Comparison of ENCODE assay signal across 9 mouse cellular contexts in genomic region chr6:84018906-84019550, GRCm38 (mm10). TPM values are rescaled to one million over a fixed set of nuclear protein-coding genes. Genes with fewer than 3 reads are reported as not detected.
DNase-seq lines count a peak whose midpoint lies in the region; ATAC-seq lines count a peak whose summit lies in the region.
"Had no signal": no experiment of that assay in that cellular context is flagged by ENCODE, and none has a peak within 500 bp of the region (broad histone marks: within the 10 kb centered on the region; RNA-seq: fewer than 3 reads in every experiment).

No protein-coding gene starts in this region.

- intact Hi-C loops in heart, postnatal 25 days (cut with DNase I) = loop anchor here (1.0 kb wide), 1 partner anchor 41 kb away; no protein-coding TSS in a partner anchor

- peak overlapping the region; percentile 33 for H3K4me3 ChIP-seq in forebrain, embryonic 13.5 days
- peak overlapping the region; percentile 49 for H3K4me3 ChIP-seq in limb, embryonic 10.5 days
- H3K4me3 ChIP-seq in midbrain, embryonic 11.5 days (ENCODE audit: low read depth, low read length) = peak overlapping the region; percentile 19

- H3K9me3 ChIP-seq in forebrain, embryonic 13.5 days (replicated peaks) = no peaks in the 10 kb centered on the region
- no peaks in the 10 kb centered on the region for H3K9me3 ChIP-seq in limb, embryonic 10.5 days (replicated peaks)
- H3K9me3 ChIP-seq in midbrain, embryonic 11.5 days (ENCODE audit: control insufficient read depth, low read length) = no peaks in the 10 kb centered on the region
- H3K9me3 ChIP-seq: G1E had no signal

- DNase-seq in right cerebral cortex, postnatal 10 days (ENCODE audit: low spot score in 2 of 2) = peak; percentile 33 to 42
- DNase-seq in right cerebral cortex, postnatal 36 days (ENCODE audit: low spot score in 2 of 2) = no peak
- peak; percentile 58 for DNase-seq in heart, postnatal 25 days (ENCODE audit: low spot score)
- peak; percentile 75 for DNase-seq in limb, embryonic 10.5 days (ENCODE audit: low spot score)
- DNase-seq in midbrain, embryonic 11.5 days (ENCODE audit: low spot score, missing footprints) = peak; percentile 92
- DNase-seq in testis, postnatal 14 days (ENCODE audit: low spot score) = peak; percentile 27
- DNase-seq in natural killer cell, adult 2 months (ENCODE audit: low spot score in 2 of 2) = no peak

- H3K36me3 ChIP-seq in forebrain, embryonic 13.5 days (ENCODE audit: poor library complexity, severe bottlenecking) = no peaks in the 10 kb centered on the region
- no peaks in the 10 kb centered on the region for H3K36me3 ChIP-seq in limb, embryonic 10.5 days
- H3K36me3 ChIP-seq in midbrain, embryonic 11.5 days (ENCODE audit: control insufficient read depth, insufficient read depth, low read length) = no peaks in the 10 kb centered on the region
- H3K36me3 ChIP-seq: G1E had no signal

- H3K27ac ChIP-seq in forebrain, embryonic 13.5 days = no peak overlapping the region
- H3K27ac ChIP-seq in limb, embryonic 10.5 days = peak overlapping the region; percentile 27; the same call in 1 of the 2 replicates
- H3K27ac ChIP-seq in midbrain, embryonic 11.5 days (ENCODE audit: low read depth, low read length) = no peak overlapping the region

- 4% methylated on average over 28 of the region's 28 CpGs for WGBS in forebrain, embryonic 13.5 days
- WGBS in limb, embryonic 10.5 days = 6% methylated on average over 28 of the region's 28 CpGs
- WGBS in midbrain, embryonic 11.5 days = 5% methylated on average over 28 of the region's 28 CpGs

- no peak for ATAC-seq in forebrain, embryonic 13.5 days
- ATAC-seq in midbrain, embryonic 11.5 days (ENCODE audit: low FRiP score) = no peak

- peaks cover 27% of the 10 kb centered on the region for H3K27me3 ChIP-seq in forebrain, embryonic 13.5 days
- peaks cover 45% of the 10 kb centered on the region for H3K27me3 ChIP-seq in limb, embryonic 10.5 days (ENCODE audit: low read depth, poor library complexity, severe bottlenecking)
- peaks cover 10% of the 10 kb centered on the region for H3K27me3 ChIP-seq in midbrain, embryonic 11.5 days (ENCODE audit: control insufficient read depth, insufficient read depth, low read length)

- peak overlapping the region; percentile 67 for H3K4me2 ChIP-seq in forebrain, embryonic 13.5 days
- H3K4me2 ChIP-seq in midbrain, embryonic 11.5 days = peak overlapping the region; percentile 55

- peak overlapping the region; percentile 54 for H3K9ac ChIP-seq in forebrain, embryonic 13.5 days
- H3K9ac ChIP-seq in midbrain, embryonic 11.5 days (ENCODE audit: low read length) = peak overlapping the region; percentile 34; the same call in 1 of the 2 replicates

- H3K4me1 ChIP-seq in forebrain, embryonic 13.5 days = peaks cover 8% of the 10 kb centered on the region
- peaks cover 11% of the 10 kb centered on the region for H3K4me1 ChIP-seq in limb, embryonic 10.5 days
- H3K4me1 ChIP-seq in midbrain, embryonic 11.5 days (ENCODE audit: control insufficient read depth, insufficient read depth, low read length) = no peaks in the 10 kb centered on the region

RNA-seq across cellular contexts. Expression of gene Dysf, which starts 10.6 kb away (rescaled TPM):
- polyA plus RNA-seq in forebrain, embryonic 13.5 days (2015; fragmentation: Nextera tagmentation; extraction: Ambion mirVana) = 1.3 and 2.1 TPM in 2 replicates
- 100 to 1,000 TPM; 111 to 119 TPM for total RNA-seq in heart, postnatal 25 days (2021)
- polyA plus RNA-seq in limb, embryonic 10.5 days (2016; fragmentation: Nextera tagmentation; extraction: Ambion mirVana) = 11.1 and 14.6 TPM in 2 replicates
- polyA plus RNA-seq in midbrain, embryonic 11.5 days (2014; fragmentation: Nextera tagmentation; extraction: Ambion mirVana) = 2.0 and 2.4 TPM in 2 replicates
- polyA plus RNA-seq: G1E had no signal

Comparison
In these comparisons a context has a peak if more than half of its experiments do, and no peak if none do; other contexts are left out.
1. DNase-seq: peak in right cerebral cortex, postnatal 10 days (2 of 2), heart, postnatal 25 days (single experiment), limb, embryonic 10.5 days (single experiment), midbrain, embryonic 11.5 days (single experiment) and testis, postnatal 14 days (single experiment); none in right cerebral cortex, postnatal 36 days (0 of 2) and natural killer cell, adult 2 months (0 of 2).
2. Peak in every context shown above with its lines, with median percentiles within 50 percentile points of each other: H3K4me3 ChIP-seq.